Mouse (Mus musculus) kidney, embryonic 14.5 days (tissue): ENCODE measurements around the gene Fer1l5. TPM values are rescaled to one million over a fixed set of nuclear protein-coding genes. Genes with fewer than 3 reads are reported as not detected.

Source experiments
- ATAC-seq: fragments of 200-750 bp; cut with Nextera tagmentation; 2 replicates; pipeline ENCODE4 v1.8.0; 2017; ENCODE audit warnings: moderate number of reproducible peaks, mild to moderate bottlenecking, moderate TSS enrichment, moderate library complexity; ENCODE audit not compliant: low FRiP score, low TSS enrichment
- H3K27ac ChIP-seq: fragments of 300-500 bp; sonication (generic); 2 replicates; pipeline ENCODE4 v1.5.1; 2014; ENCODE audit warnings: low read depth, mild to moderate bottlenecking, low read length, moderate library complexity, mixed read lengths
- H3K27me3 ChIP-seq: fragments of 300-500 bp; sonication (generic); 2 replicates; pipeline ENCODE4 v1.6.1; 2014; ENCODE audit warnings: mild to moderate bottlenecking, low read length; ENCODE audit not compliant: control insufficient read depth, insufficient read depth
- H3K36me3 ChIP-seq: fragments of 300-500 bp; sonication (generic); 2 replicates; pipeline ENCODE4 v1.6.1; 2014; ENCODE audit warnings: low read length, mixed read lengths; ENCODE audit not compliant: control insufficient read depth, insufficient read depth
- H3K4me1 ChIP-seq: fragments of 300-500 bp; sonication (generic); 2 replicates; pipeline ENCODE4 v1.6.1; 2014; ENCODE audit warnings: low read length, mixed read lengths; ENCODE audit not compliant: control insufficient read depth, insufficient read depth
- H3K4me2 ChIP-seq: fragments of 300-500 bp; sonication (generic); replicated peaks from 2 replicates; pipeline ENCODE4 v1.6.1; 2014; ENCODE audit warnings: low read depth, mild to moderate bottlenecking, low read length
- H3K4me3 ChIP-seq: fragments of 300-500 bp; sonication (generic); 2 replicates; pipeline ENCODE4 v1.5.1; 2014; ENCODE audit warnings: mild to moderate bottlenecking, low read length
- H3K9ac ChIP-seq: fragments of 300-500 bp; sonication (generic); 2 replicates; pipeline ENCODE4 v1.6.1; 2014; ENCODE audit warnings: low read depth, mild to moderate bottlenecking, low read length, moderate library complexity
- H3K9me3 ChIP-seq: fragments of 300-500 bp; sonication (generic); 2 replicates; pipeline ENCODE4 v1.6.1; 2016; ENCODE audit warnings: low read length; ENCODE audit not compliant: control insufficient read depth
- WGBS: fragments of 180-500 bp; shearing (Covaris S2); extraction: QIAGEN DNeasy Blood & Tissue Kit; methylation state at CpG from one replicate; pipeline ENCODE4 v1.1.7; 2014; 5-methylcytosine and 5-hydroxymethylcytosine counted together
- polyA plus RNA-seq: library from polyadenylated mRNA; unstranded; fragments of >200 nt; fragmentation: Nextera tagmentation; extraction: Ambion mirVana; gene quantifications from 2 replicates; pipeline ENCODE4 v1.2.1, GENCODE M21; 2014

Fer1l5 gene
- polyA plus RNA-seq, 1 experiment from 2014 or later = 0.65 TPM

GRCm38 (mm10) chr1:36352351-36352750, 19.7 kb upstream of the Fer1l5 start:
- no peak overlapping the region for H3K27ac ChIP-seq
- H3K4me1 ChIP-seq = no peaks in the 10 kb centered on the region
- H3K27me3 ChIP-seq = no peaks in the 10 kb centered on the region
- H3K4me2 ChIP-seq = no peak overlapping the region
- no peak overlapping the region for H3K4me3 ChIP-seq
- H3K9ac ChIP-seq = no peak overlapping the region
- no peaks in the 10 kb centered on the region for H3K9me3 ChIP-seq
- ATAC-seq = no peak
- H3K36me3 ChIP-seq = peaks cover 96% of the 10 kb centered on the region
- 66% methylated on average over 4 of the region's 4 CpGs for WGBS

GRCm38 (mm10) chr1:36356955-36357695, 15.0 kb upstream of the Fer1l5 start:
- no peak overlapping the region for H3K9ac ChIP-seq
- no peaks in the 10 kb centered on the region for H3K4me1 ChIP-seq
- no peaks in the 10 kb centered on the region for H3K27me3 ChIP-seq
- no peak overlapping the region for H3K27ac ChIP-seq
- WGBS = 91% methylated on average over 5 of the region's 5 CpGs
- H3K36me3 ChIP-seq = peaks cover 75% of the 10 kb centered on the region
- H3K9me3 ChIP-seq = no peaks in the 10 kb centered on the region
- ATAC-seq = no peak
- H3K4me3 ChIP-seq = no peak overlapping the region
- no peak overlapping the region for H3K4me2 ChIP-seq

DNA sequence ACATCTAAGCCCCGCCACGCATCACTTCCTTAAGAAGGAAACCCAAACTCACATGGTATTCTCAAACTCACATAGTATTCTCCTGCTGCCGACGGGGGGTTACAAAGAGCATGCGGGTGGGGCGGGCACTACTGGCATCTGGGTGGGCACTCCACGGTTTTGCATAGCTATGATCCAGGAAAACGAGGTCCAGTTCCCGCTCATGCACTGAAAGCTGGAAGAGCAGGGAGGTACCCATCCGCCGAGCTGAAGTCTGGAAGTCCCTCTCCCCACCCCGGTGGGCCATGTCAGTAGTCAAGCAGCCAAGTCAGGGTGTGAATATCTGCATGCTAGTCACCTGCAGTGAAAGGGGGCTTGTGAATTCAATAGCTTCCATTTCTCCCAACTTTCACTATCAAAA, 4.4 kb upstream of the Fer1l5 start:
- 46% methylated on average over 12 of the region's 12 CpGs for WGBS
- no peak for ATAC-seq
- Histone ChIP-seq H3K9me3 (no peaks in the 10 kb centered on the region), H3K36me3 (peaks cover 21% of the 10 kb centered on the region), H3K4me1 (peaks cover 5% of the 10 kb centered on the region), H3K4me2 (peak overlapping the region; percentile 67), H3K9ac (peak overlapping the region; percentile 35; the same call in 1 of the 2 replicates), H3K27ac (no peak overlapping the region), H3K27me3 (no peaks in the 10 kb centered on the region), H3K4me3 (peak overlapping the region; percentile 93)

- H3K4me2 ChIP-seq = peak overlapping the region; percentile 67
- no peaks in the 10 kb centered on the region for H3K9me3 ChIP-seq
- no peaks in the 10 kb centered on the region for H3K27me3 ChIP-seq
- peaks cover 5% of the 10 kb centered on the region for H3K4me1 ChIP-seq
- WGBS = 5% methylated on average over 38 of the region's 55 CpGs
- ATAC-seq = peak; percentile 87
- peak overlapping the region; percentile 97 for H3K9ac ChIP-seq
- peak overlapping the region; percentile 93 for H3K4me3 ChIP-seq
- H3K27ac ChIP-seq = peak overlapping the region; percentile 74
- peaks cover 21% of the 10 kb centered on the region for H3K36me3 ChIP-seq
Measured at GRCm38 (mm10) chr1:36368112-36368968, 3.8 kb upstream of the Fer1l5 start.

DNA sequence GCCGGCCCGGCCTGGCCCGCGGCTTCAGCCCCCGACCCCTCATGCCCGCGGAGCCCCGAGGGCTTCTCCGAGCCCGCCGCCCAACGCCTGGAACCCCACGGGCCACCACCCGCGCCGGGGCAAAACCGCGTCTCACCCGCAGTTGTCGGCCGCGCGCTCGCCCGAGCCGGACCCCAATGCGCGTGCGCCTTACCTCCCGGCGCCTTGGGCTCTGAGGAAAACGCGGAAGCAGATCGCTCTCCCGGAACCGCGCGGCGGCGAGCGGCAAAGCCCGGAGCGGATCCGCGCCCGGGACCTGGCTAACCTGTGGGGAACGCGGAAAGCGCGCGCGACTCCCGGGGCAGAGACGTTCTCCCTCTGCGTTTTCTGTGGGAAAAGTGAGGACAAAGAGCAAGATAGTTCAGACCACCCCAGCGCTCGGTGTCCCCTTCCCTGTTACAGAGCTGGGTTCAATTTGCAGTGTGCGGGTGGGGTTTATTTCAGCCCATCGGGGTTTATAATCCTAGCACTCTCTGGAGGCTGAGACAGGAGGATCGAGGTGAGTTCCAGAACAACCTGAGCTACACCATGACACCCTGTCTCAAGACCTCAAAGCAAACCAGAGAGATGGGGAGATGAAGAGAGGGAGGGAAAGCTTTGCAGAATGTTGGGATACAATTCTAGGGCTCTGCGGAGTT, 3.0 kb upstream of the Fer1l5 start, which contains the start of gene Kansl3:
Gene Kansl3 (minus strand): TSS at position 213 of the 677 bp plus-strand sequence.
- Histone ChIP-seq H3K27me3 (no peaks in the 10 kb centered on the region), H3K4me3 (peak within 1 kb of the TSS; percentile 93), H3K9ac (peak within 1 kb of the TSS; percentile 97), H3K36me3 (peaks cover 15% of the 10 kb centered on the region), H3K9me3 (no peaks in the 10 kb centered on the region), H3K4me1 (peaks cover 5% of the 10 kb centered on the region), H3K27ac (peak within 1 kb of the TSS; percentile 74), H3K4me2 (peak within 1 kb of the TSS; percentile 67)
- 4% methylated on average over 61 of the region's 61 CpGs for WGBS
- ATAC-seq = peak; percentile 92

DNA sequence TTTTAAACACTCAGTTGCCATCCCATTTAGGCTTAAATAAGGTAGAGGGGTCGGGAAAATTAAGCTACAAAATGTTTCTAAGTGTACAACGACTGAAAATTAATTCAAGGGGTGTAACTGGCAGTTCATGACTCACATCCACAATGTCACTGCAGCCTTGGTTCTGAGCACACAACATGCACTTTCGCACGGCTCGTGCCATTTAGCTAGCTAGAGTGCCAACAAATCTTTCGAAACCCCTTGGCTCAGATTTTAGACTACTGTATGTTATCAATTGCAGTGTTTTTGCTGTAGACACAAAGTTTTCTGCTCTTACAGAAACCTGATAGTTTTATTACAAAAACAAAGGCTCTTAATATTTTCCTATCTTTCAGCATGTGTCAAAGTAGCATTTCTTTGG, 1.2 kb upstream of the Fer1l5 start:
- WGBS = 87% methylated on average over 6 of the region's 6 CpGs
- ATAC-seq = no peak
- no peak overlapping the region for H3K27ac ChIP-seq

GRCm38 (mm10) chr1:36378880-36379279, 6.8 kb downstream of the Fer1l5 start:
- H3K4me1 ChIP-seq = no peaks in the 10 kb centered on the region
- no peak overlapping the region for H3K27ac ChIP-seq
- no peaks in the 10 kb centered on the region for H3K36me3 ChIP-seq
- no peaks in the 10 kb centered on the region for H3K27me3 ChIP-seq
- no peak for ATAC-seq
- no peak overlapping the region for H3K4me2 ChIP-seq
- H3K9me3 ChIP-seq = no peaks in the 10 kb centered on the region
- no peak overlapping the region for H3K4me3 ChIP-seq
- no peak overlapping the region for H3K9ac ChIP-seq
- WGBS = 73% methylated on average over 6 of the region's 6 CpGs

More for the DNA sequence above, 1.2 kb upstream of the Fer1l5 start:
- H3K9me3 ChIP-seq = no peaks in the 10 kb centered on the region
- H3K4me1 ChIP-seq = peaks cover 5% of the 10 kb centered on the region
- H3K9ac ChIP-seq = no peak overlapping the region
- no peak overlapping the region for H3K4me2 ChIP-seq
- H3K36me3 ChIP-seq = peaks cover under 1% of the 10 kb centered on the region; the same call in 1 of the 2 replicates
- H3K27me3 ChIP-seq = no peaks in the 10 kb centered on the region
- no peak overlapping the region for H3K4me3 ChIP-seq

GRCm38 (mm10) chr1:36379582-36379981, 7.5 kb downstream of the Fer1l5 start:
- H3K36me3 ChIP-seq = no peaks in the 10 kb centered on the region
- H3K27ac ChIP-seq = no peak overlapping the region
- H3K4me3 ChIP-seq = no peak overlapping the region
- WGBS = 70% methylated on average over 4 of the region's 4 CpGs
- no peaks in the 10 kb centered on the region for H3K9me3 ChIP-seq
- H3K27me3 ChIP-seq = no peaks in the 10 kb centered on the region
- H3K9ac ChIP-seq = no peak overlapping the region
- no peak overlapping the region for H3K4me2 ChIP-seq
- no peak for ATAC-seq
- no peaks in the 10 kb centered on the region for H3K4me1 ChIP-seq
